Comparison of ENCODE assay signal across 30 mouse cellular contexts in genomic region chr11:36254019-36254418, GRCm38 (mm10).
DNase-seq lines count a peak whose midpoint lies in the region; ATAC-seq and TF ChIP-seq lines count a peak whose summit lies in the region.
"Had no signal": no experiment of that assay in that cellular context is flagged by ENCODE, and none has a peak within 500 bp of the region (broad histone marks: within the 10 kb centered on the region; RNA-seq: fewer than 3 reads in every experiment).

No protein-coding gene starts in this region.

- H3K9ac ChIP-seq in forebrain, postnatal 0 days = no peak overlapping the region
- no peak overlapping the region for H3K9ac ChIP-seq in forebrain, embryonic 13.5 days
- no peak overlapping the region for H3K9ac ChIP-seq in lung, embryonic 14.5 days
- no peak overlapping the region for H3K9ac ChIP-seq in stomach, postnatal 0 days (ENCODE audit: low read length)
- H3K9ac ChIP-seq: heart, embryonic 12.5 days; hindbrain, embryonic 14.5 days; limb, embryonic 12.5 days; liver, embryonic 15.5 days; neural tube, embryonic 15.5 days had no signal

- no peak overlapping the region for H3K4me3 ChIP-seq in forebrain, postnatal 0 days (ENCODE audit: low read depth, low read length)
- H3K4me3 ChIP-seq in forebrain, embryonic 13.5 days = no peak overlapping the region
- H3K4me3 ChIP-seq in lung, embryonic 14.5 days (ENCODE audit: low read depth, low read length) = no peak overlapping the region
- no peak overlapping the region for H3K4me3 ChIP-seq in lung, adult 2 months (replicated peaks; ENCODE audit: extremely low read depth, low read depth, low read length)
- no peak overlapping the region for H3K4me3 ChIP-seq in stomach, postnatal 0 days (ENCODE audit: low read depth, low read length)
- H3K4me3 ChIP-seq: heart, embryonic 12.5 days; limb, embryonic 12.5 days; liver, embryonic 15.5 days; neural tube, embryonic 15.5 days had no signal

- no peak for TF ChIP-seq POLR2A in lung, adult 2 months (IDR thresholded peaks at IDR 0.05; ENCODE audit: borderline replicate concordance, extremely low read depth, low read depth, low read length)

- H3K9me3 ChIP-seq in forebrain, postnatal 0 days (ENCODE audit: low read length) = no peaks in the 10 kb centered on the region
- no peaks in the 10 kb centered on the region for H3K9me3 ChIP-seq in forebrain, embryonic 13.5 days (replicated peaks)
- peaks cover 5% of the 10 kb centered on the region; the same call in 1 of the 2 replicates for H3K9me3 ChIP-seq in lung, embryonic 14.5 days (ENCODE audit: low read depth, low read length)
- no peaks in the 10 kb centered on the region for H3K9me3 ChIP-seq in stomach, postnatal 0 days (ENCODE audit: control insufficient read depth, low read length)
- H3K9me3 ChIP-seq: liver, embryonic 15.5 days had no signal

- H3K36me3 ChIP-seq in forebrain, postnatal 0 days (ENCODE audit: insufficient read depth) = no peaks in the 10 kb centered on the region
- no peaks in the 10 kb centered on the region for H3K36me3 ChIP-seq in forebrain, embryonic 13.5 days (ENCODE audit: poor library complexity, severe bottlenecking)
- H3K36me3 ChIP-seq in lung, embryonic 14.5 days (ENCODE audit: insufficient read depth) = no peaks in the 10 kb centered on the region
- H3K36me3 ChIP-seq in stomach, postnatal 0 days (ENCODE audit: control insufficient read depth, insufficient read depth, low read length) = no peaks in the 10 kb centered on the region
- H3K36me3 ChIP-seq: heart, embryonic 12.5 days; limb, embryonic 12.5 days; liver, embryonic 15.5 days; neural tube, embryonic 15.5 days had no signal

- H3K27ac ChIP-seq in forebrain, postnatal 0 days (ENCODE audit: low read depth, low read length) = no peak overlapping the region
- H3K27ac ChIP-seq in forebrain, embryonic 13.5 days = no peak overlapping the region
- no peak overlapping the region for H3K27ac ChIP-seq in lung, embryonic 14.5 days (ENCODE audit: low read depth)
- H3K27ac ChIP-seq in stomach, postnatal 0 days (replicated peaks) = no peak overlapping the region
- H3K27ac ChIP-seq: hindbrain, embryonic 14.5 days; kidney, postnatal 0 days; limb, embryonic 12.5 days; liver, embryonic 15.5 days; macrophage; neural tube, embryonic 15.5 days had no signal

- peak; percentile 23; the same call in 1 of the 2 replicates for TF ChIP-seq CTCF in forebrain, postnatal 0 days (IDR thresholded peaks at IDR 0.05; ENCODE audit: low read depth)
- TF ChIP-seq CTCF in lung, embryonic 14.5 days (IDR thresholded peaks at IDR 0.05; ENCODE audit: low read depth) = peak; percentile 28; the same call in 1 of the 2 replicates
- TF ChIP-seq CTCF in lung, adult 2 months (IDR thresholded peaks at IDR 0.05; ENCODE audit: insufficient read depth, low read length) = no peak
- peak; percentile 38 for TF ChIP-seq CTCF in stomach, postnatal 0 days (IDR thresholded peaks at IDR 0.05; ENCODE audit: low read depth)

- 85% methylated on average over 2 of the region's 2 CpGs for WGBS in forebrain, postnatal 0 days
- WGBS in forebrain, embryonic 13.5 days = 79% methylated on average over 2 of the region's 2 CpGs
- WGBS in lung, embryonic 14.5 days = 81% methylated on average over 2 of the region's 2 CpGs
- 80% methylated on average over 2 of the region's 2 CpGs for WGBS in lung, adult 2 months
- WGBS in stomach, postnatal 0 days = 81% methylated on average over 2 of the region's 2 CpGs

- H3K27me3 ChIP-seq in forebrain, postnatal 0 days (ENCODE audit: insufficient read depth, low read length) = no peaks in the 10 kb centered on the region
- H3K27me3 ChIP-seq in forebrain, embryonic 13.5 days = no peaks in the 10 kb centered on the region
- no peaks in the 10 kb centered on the region for H3K27me3 ChIP-seq in lung, embryonic 14.5 days (ENCODE audit: insufficient read depth, low read length)
- no peaks in the 10 kb centered on the region for H3K27me3 ChIP-seq in stomach, postnatal 0 days (ENCODE audit: control insufficient read depth, insufficient read depth, low read length)
- H3K27me3 ChIP-seq: CH12.LX; limb, embryonic 12.5 days; liver, embryonic 15.5 days; neural tube, embryonic 15.5 days had no signal

- DNase-seq in forebrain, postnatal 0 days = no peak
- DNase-seq in lung, embryonic 14.5 days = no peak
- no peak for DNase-seq in lung, adult 2 months
- peak; percentile 32 for DNase-seq in ES-CJ7 (ENCODE audit: low read depth, low spot score)
- no peak for DNase-seq in stomach, postnatal 0 days (ENCODE audit: low spot score)
- DNase-seq in right cerebral cortex, postnatal 25 days = no peak
- DNase-seq: adrenal gland, postnatal 14 days; cerebellum, adult 11 months; cerebellum, adult 9-10 months; cerebellum, postnatal 36 days; gastrocnemius, postnatal 36 days; heart, adult 18-20 months; heart, postnatal 4 days; kidney, adult 8-10 months; kidney, postnatal 4 days; layer of hippocampus, adult 9-11 months; midbrain, embryonic 14.5 days; retina, postnatal 1 day; right cerebral cortex, postnatal 14 days had no signal

- TF ChIP-seq EP300 in stomach, postnatal 0 days (optimal IDR thresholded peaks at IDR 0.05) = no peak

- no peak for ATAC-seq in forebrain, postnatal 0 days
- ATAC-seq in forebrain, embryonic 13.5 days = no peak
- no peak for ATAC-seq in lung, embryonic 14.5 days (ENCODE audit: insufficient read depth)
- no peak for ATAC-seq in stomach, postnatal 0 days (ENCODE audit: low FRiP score, low TSS enrichment)
- ATAC-seq: forebrain, embryonic 14.5 days; inflammation-experienced regulatory T-cells, adult 6 months had no signal

- H3K4me1 ChIP-seq in forebrain, postnatal 0 days (ENCODE audit: insufficient read depth) = no peaks in the 10 kb centered on the region
- peaks cover 24% of the 10 kb centered on the region for H3K4me1 ChIP-seq in forebrain, embryonic 13.5 days
- no peaks in the 10 kb centered on the region for H3K4me1 ChIP-seq in lung, embryonic 14.5 days (ENCODE audit: insufficient read depth)
- H3K4me1 ChIP-seq in lung, adult 2 months (ENCODE audit: control insufficient read depth, insufficient read depth, low read length) = no peaks in the 10 kb centered on the region
- no peaks in the 10 kb centered on the region for H3K4me1 ChIP-seq in stomach, postnatal 0 days (replicated peaks; ENCODE audit: control insufficient read depth, insufficient read depth)
- H3K4me1 ChIP-seq: heart, embryonic 12.5 days; liver, embryonic 15.5 days had no signal

- H3K4me2 ChIP-seq in forebrain, postnatal 0 days (ENCODE audit: low read depth) = no peak overlapping the region
- H3K4me2 ChIP-seq in forebrain, embryonic 13.5 days = no peak overlapping the region
- no peak overlapping the region for H3K4me2 ChIP-seq in lung, embryonic 14.5 days
- no peak overlapping the region for H3K4me2 ChIP-seq in stomach, postnatal 0 days (replicated peaks; ENCODE audit: low read depth)
- H3K4me2 ChIP-seq: heart, embryonic 12.5 days; hindbrain, embryonic 14.5 days; limb, embryonic 12.5 days; liver, embryonic 15.5 days; neural tube, embryonic 15.5 days had no signal
